Mouse (Mus musculus): Measurements from ENCODE around the gene Cnep1r1. TPM values are rescaled to one million over a fixed set of nuclear protein-coding genes. Genes with fewer than 3 reads are reported as not detected.

Cnep1r1 gene
- polyA plus RNA-seq, 1 experiment from 2014 or later = 53.7 TPM

Small RNA genes lying within 50 kb of the gene (microRNA-seq; reads per million reads assigned to microRNA genes)
- 1.3 reads per million for gene Mir7071

Other genes starting within 250 kb of the Cnep1r1 start
- gene Zfp423, start 159.2 kb upstream of the Cnep1r1 start, polyA plus RNA-seq (2015; fragmentation: Nextera tagmentation; extraction: Ambion mirVana) = 21.5 and 23.2 TPM in 2 replicates
- 34.8 and 36.2 TPM in 2 replicates for gene Heatr3, start 19.1 kb downstream of the Cnep1r1 start, polyA plus RNA-seq (2015; fragmentation: Nextera tagmentation; extraction: Ambion mirVana)
- 7.4 and 8.3 TPM in 2 replicates for gene Tent4b, start 80.4 kb downstream of the Cnep1r1 start, polyA plus RNA-seq (2015; fragmentation: Nextera tagmentation; extraction: Ambion mirVana)
- 1.5 TPM in 2 replicates for gene Adcy7, start 153.6 kb downstream of the Cnep1r1 start, polyA plus RNA-seq (2015; fragmentation: Nextera tagmentation; extraction: Ambion mirVana)
- 75.2 TPM in 2 replicates for gene Brd7, start 243.4 kb downstream of the Cnep1r1 start, polyA plus RNA-seq (2015; fragmentation: Nextera tagmentation; extraction: Ambion mirVana)

Data from forebrain, embryonic 13.5 days (tissue).